Mouse (Mus musculus) naive thymus-derived CD4-positive, alpha-beta T cell, adult 2 months (primary cell): Measurements from ENCODE around the gene Tmem53.

Experiments
- DNase-seq: peaks from one replicate; pipeline ENCODE4 v3.0.0-alpha.2; 2011; ENCODE audit warnings: low read depth

Tmem53 gene

DNA sequence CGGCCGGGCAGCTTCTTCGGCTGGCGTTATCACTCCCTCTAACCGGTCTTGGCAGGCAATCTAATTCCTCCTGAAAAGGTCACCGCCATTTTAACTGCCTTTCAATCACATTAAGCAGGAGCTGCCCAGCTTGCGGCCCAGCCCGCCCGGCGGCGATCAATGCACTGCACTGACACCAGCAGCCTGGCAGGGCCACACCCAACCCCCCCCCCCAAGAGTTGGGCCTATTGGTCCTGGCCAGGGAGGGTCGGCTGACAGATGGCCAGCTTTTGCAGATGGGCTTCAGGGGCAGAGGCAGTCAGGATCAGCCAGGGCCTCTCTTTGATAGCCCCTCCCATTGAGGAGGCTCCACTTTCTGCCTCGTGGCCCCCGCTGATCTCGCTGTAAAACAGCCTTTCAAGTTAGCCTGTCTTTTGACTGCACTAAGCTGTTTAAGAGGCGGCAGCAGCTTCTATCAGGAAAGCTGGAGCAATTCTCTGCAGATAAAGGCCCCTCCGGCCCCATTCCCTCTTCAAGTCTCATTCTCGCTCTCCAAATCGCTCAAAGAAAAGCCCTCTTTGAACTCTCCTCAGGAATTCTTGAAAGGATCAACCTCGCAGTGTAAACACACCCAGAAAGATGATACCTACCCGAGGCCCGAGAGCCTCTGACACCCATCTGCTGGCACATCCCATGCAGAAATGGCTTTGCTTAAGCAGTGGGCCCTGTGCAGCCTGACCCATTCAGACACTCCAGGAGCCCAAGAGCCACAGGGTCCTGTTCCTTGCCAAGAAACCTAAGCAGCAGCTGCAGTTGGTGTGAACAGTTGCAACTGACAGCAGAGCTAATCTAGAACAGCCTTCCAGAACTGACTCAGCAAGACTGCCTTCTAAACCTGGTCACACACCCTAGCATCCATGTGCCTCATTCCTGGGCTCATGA lies 31.8 kb downstream of the Tmem53 start:
- no peak for DNase-seq

DNA sequence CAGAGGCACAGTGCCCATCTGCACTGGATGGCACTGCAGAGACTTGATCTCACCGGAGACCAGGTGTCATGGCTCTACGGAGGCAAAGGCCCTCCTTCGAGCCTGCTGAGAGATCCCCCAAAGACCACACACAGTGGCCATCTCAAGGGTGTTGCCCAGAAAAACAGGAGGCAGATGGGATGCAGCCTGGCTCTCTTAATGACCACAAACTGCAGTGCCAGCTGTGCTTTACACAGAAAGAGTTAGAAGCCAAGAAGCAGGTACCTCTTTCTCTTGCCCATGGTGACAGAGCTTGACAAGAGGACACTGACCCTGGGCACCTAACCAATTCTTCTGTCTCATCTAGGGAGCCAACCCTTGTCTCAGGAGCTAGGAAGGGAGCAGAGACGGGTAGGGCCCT lies 32.6 kb downstream of the Tmem53 start:
- no peak for DNase-seq

DNA sequence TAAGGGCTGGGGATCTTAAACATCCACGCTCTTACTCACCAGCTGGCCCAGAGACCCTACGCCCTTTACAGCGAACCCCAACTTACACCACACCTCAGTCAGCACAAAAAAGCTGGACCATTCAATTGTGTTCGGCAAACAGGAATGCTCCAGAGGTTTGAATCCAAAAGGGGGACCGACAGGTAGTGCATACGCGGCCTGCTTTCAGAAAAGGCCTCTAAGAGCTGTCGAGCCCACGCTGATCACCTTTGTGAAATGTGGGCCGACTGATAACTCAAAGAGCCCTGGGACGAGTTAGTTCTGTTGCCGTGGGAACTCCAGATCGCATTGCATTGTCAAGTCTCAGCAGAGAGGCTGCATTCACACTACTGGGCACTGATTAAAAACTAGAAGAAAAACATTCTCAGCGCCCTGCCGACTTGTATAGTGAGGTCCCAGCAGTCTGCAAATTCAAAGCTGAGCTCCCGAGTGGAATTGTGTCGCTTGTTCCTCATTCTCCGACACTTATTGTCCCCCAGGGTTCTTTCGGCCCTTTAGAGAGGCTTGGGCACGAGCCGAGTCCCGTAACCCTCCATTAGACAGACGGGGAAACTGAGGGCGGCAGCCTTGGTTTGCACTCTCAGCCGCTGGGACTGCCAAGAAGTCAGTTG lies 36.7 kb downstream of the Tmem53 start:
- DNase-seq = peak; percentile 26

DNA sequence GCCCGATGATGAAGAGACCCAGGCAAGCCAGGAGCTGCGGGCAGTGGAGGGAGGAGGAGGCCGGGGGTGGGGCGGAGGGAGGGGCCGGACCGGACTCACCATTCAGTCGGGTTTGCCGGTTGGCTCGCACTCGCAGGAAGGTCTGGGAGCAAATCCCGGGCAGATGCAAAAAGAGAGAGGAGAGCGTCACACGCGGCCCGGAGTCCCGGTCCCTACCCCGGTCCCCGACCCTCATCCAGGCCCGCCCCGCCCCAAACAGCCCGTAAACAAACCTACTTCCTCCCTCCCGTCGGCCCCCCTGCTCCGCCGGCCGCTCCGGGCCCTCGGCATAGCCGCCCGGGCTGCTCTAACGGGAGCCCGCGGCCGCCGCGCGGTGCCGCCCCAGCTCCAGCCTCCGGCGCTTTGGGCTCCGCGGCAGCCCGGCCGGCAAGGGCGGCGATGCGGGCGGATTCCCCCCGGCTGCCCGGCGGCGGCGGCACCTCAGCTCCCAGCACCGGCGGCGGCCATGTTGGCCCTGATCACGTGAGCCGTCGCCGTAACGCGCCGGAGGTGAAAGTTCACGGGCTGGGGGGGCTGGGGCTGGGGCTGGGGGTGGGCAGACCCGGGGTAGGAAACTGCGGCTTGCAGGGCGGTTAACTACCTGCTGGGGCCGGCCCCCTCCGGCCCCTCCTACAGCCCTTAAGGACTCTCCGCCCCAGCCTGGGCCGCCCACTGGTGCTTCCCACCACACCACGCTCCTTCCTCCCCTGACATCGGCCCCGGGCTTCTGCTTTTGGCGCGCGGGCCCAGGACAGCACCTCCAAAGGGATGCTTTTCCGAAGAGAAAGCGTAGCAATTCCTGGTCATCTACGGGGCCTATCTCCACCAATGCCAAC lies 37.4 kb downstream of the Tmem53 start:
- peak; percentile 83 for DNase-seq

DNA sequence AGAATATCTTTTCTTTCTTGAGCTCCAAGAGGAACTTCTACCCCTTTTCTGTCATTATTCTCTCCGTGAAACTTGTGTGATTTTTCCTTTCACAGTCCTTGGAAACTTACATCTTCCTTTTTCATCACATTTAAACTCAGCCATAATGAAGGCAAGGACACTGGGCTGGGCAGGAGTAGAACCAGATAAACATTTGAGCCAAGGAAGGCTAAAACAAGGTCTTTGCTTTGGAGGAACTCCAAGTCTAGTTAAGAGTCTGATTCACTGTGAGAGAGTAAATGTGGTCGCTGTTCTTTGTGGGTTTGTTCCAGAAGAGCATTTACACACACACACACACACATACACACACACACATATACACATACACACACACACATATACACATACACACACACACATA lies 39.9 kb downstream of the Tmem53 start:
- DNase-seq = no peak

DNA sequence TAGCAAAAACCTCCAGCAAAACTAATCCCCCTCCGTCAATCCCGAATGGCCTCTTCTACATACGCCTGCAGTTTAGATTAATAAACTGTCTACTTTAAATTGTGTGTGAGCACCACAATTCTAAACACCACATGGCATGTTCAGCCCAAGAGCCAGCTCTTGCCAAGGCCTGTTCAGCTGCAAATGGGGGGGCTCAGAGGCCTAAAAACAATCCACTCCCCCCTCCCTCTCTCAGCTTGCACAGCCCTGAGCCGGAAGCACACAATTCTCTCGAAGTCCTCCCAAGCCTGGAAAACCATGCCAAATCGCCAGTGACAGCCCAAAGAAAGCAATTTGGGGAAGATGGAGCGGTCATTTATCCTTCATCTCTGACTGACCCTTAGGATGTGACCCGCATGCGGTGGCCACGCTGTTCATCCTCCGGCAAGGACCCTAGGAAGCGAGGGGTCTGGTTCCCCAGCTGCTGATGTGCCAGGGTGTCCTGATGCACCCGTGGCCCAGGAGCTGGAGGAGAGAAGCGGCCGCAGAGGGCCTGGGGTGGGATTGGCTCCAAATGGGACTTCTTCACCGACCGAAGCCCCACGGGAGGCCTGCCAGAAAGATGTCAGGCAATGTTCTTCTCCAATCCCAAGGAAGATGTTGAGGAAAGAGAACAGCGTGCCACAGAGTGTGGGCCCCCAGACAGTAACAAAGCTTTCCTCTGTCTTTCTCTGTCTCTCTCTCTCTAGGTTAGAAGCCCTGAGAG lies 45.3 kb downstream of the Tmem53 start:
- no peak for DNase-seq

GRCm38 (mm10) chr4:117297819-117298218 lies 46.1 kb downstream of the Tmem53 start:
- no peak for DNase-seq

- DNase-seq = no peak
Measured at GRCm38 (mm10) chr4:117299921-117300320, 48.2 kb downstream of the Tmem53 start.

DNA sequence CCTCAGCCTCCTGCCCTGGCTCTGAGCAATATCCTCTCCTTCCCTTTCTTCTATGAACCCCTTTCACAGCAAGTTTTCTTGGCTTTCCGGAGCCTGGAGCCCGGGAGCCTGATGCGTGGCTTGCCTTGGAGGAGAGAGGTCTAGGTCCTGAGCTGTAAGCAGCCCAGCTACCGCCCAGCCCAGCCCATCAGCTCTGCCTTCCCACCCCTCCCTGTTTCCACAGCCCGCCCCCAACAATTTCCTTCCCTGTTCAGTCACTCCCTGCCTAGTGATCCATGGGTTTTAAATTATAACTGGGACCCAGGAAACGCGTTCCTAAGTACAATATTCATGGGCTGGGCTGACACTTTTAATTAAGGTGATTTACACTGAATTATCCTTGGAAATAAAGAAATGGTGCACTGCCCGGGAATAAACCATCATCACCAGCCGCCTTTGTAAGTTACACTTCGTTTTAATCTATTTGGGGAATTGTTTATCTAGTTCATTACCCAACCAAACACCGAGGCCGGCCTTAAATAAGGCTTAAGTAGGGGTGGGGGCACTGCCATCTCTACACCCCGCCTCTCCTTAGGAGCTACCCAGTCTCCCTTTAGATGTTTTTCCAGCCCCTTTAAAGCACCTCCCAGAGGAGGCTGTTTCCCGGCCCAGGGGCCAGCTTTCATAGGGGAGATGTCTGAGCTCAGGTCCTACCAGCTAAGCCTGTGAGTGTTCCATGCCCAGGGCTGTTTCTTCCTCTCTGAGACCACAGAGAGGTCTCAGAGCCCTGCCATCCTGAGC lies 50.5 kb downstream of the Tmem53 start:
- DNase-seq = no peak

DNA sequence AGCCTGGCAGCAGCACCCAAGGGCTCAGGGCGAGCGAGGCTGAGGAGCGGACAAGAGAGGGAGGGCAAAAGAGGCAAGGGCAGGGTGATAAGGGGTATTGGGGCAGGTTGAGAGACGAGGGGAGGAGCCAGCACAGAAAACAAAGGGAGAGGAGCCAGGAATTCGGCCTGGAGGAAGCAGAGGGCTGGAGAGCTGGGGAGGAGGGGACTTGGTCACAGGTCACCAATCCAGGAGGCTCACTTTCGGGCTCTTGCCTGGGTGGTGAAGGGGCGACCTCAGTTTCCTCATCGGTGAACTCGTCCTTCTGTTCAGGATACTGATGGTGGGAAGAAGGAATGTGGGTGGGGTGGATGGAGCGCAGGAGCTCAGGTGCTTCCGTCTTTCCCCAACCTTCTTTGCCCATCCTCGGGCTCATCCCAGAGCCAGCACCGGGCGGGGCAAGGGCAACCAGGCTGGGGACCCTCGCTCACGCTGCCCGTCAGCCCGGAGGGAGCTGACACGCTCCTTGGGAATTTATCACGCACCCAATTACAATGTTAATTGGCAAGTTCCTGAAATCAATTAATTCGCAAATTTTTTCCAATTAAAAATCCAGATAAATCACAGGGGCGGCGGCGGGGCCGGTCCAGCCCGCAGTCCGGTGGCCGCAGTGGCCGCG lies 52.0 kb downstream of the Tmem53 start:
- no peak for DNase-seq

DNA sequence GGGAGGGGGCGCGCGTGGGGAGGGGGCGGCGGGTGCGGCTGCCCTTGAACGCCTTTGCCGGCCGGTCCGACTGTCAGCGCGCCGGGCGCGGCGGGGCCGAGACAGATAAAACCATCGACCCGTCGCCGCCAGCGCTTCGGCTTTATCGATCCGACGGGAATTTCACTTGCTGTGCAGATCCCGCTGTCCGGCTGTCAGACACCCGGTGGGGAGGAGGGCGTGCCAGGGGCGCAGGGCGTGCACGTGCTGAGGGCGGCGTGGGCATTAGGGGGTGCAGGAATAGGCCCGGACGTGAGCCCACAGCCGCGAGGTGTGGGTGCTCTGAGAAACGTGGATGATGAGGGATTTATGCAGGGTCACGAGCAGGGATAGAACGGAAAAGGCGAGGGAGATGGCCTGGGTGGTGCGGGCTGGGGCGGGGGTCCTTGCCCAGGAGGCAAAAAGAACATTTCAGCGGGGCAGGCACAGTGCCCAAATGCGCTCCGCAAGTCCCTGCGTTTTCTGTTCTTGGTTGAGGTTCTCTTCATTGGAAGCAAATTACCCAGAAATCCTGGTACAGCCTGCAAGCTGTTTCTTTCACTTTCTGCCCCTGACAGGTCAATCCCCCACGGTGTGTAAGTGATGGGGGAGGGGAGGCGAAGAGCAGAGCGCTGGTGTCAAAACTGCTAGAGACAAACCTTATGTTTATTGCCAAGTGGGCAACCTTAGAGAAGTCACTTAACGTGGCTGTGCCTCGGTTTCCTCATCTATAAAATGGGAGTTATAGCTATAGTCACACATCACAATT lies 52.7 kb downstream of the Tmem53 start:
- DNase-seq = no peak

GRCm38 (mm10) chr4:117305461-117305860 lies 53.7 kb downstream of the Tmem53 start:
- no peak for DNase-seq

DNA sequence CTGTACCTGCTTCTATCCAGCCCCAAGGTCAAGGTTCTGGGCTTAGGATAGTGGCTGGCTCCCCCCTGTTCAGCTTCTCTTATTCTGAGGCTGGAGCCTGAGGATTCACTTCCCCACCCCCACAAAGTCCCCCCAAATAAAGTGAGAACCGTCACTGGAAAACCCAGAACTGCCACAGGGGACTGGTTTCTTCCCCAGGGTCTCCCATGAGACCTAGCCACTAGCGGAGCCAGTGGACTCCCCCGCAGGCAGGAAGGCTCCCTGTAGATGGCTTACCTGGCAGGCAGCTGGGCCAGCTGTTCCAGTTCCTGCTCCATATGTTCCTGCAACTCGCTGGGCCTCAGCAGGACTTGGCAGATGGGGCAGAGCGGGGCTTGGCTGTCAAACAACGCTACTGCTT lies 55.5 kb downstream of the Tmem53 start:
- no peak for DNase-seq

DNA sequence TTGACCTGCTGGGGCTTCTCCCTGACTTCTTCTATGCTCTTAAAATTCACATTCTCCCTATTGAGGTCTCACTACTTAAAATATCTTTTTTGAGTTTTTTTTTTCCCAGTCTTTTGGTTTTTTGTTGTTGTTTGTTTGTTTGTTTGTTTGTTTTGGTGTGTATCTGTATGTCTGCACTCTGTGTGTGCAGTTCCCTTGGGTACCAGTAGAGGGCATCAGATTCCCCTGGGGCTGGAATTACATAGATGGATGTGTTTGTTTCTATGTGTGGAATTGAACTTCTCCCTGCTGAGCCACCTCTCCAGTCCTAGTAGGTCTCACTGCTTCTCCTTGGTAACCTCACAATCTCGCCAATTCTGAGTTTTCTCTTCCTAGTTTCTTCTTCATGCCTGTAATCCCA lies 57.7 kb downstream of the Tmem53 start:
- no peak for DNase-seq

DNA sequence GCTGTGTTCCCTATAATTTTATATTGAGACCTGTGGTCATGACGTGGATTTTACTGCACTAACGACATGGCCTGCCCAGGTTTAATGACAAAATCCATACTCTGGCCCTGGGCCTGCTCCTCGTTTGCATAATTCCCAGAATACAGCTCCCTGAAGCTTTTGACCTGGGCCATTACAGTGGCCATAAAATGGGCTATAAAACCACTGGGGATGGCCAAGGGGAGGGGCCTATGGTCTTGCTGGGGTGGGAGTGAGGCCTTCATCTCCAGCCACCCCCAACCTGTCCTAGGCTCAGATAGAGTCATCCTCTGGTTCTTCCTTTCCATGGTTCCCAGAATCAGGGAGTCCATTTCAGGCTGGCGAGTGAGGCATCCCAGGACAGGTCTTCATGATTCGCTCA lies 60.1 kb downstream of the Tmem53 start:
- DNase-seq = no peak

DNA sequence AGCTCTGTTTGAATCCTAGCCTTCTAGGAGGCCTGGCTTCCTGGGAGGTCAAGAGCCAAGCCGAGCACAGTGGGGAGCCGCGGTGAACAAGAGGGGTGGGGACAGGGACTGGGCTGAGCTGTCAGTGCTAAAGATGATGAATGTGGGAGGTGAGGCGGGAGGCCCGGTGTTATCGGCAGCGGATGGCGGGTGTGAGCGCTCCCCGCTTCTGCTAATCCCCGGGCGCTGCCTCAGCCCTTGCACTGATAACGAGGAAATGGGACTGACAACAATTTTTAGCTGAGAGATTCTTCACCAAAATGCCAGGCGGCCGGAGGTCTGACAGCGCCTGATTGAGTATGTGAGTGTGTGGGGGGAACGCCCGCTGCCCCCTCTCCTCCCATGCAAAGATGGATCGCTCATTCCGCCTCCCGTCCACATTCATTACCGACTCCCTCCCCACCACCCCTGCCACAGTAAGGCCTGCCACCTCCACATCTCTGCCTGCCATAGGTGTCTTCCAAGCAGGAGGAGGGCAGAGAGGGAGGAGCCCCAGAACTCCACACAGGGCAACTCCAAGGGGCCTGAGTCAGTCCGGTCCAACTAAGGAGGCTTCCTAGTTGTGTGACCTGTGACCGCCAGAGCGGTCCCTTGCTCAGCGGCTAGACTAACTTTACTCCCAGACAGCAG lies 60.8 kb downstream of the Tmem53 start:
- no peak for DNase-seq

GRCm38 (mm10) chr4:117313085-117313424 lies 61.3 kb downstream of the Tmem53 start:
- DNase-seq = no peak

- no peak for DNase-seq
Measured at GRCm38 (mm10) chr4:117314849-117315500, 63.2 kb downstream of the Tmem53 start.

- DNase-seq = no peak
Measured at GRCm38 (mm10) chr4:117316800-117317199, 65.0 kb downstream of the Tmem53 start.
